ENCODE assay signal across 30 mouse cellular contexts in the genomic region with DNA sequence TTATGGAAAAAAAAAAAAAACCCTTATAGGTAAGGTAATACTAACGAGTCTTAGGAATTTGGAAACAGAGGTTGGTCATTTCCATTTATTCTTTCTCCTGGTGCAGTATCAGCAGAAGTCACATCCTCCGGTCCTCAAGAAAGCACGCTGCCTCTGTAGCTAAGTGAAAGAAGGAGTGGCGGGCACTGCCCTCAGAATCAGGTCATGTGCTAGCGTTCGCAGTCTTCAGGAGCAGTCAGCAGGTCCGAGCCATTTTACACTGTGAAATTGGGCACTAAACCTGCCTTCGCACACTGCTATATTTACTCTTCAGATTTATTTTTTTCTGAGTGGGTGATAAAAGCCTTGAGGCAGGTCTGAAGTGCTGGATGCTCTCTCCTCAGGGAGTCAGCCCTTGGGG. TPM values are rescaled to one million over a fixed set of nuclear protein-coding genes. Genes with fewer than 3 reads are reported as not detected.
A peak's percentile ranks its signal among the peaks of the same experiment; 100 is the strongest.
DNase-seq lines count a peak whose midpoint lies in the region; ATAC-seq lines count a peak whose summit lies in the region.
"Had no signal": no experiment of that assay in that cellular context is flagged by ENCODE, and none has a peak within 500 bp of the region (broad histone marks: within the 10 kb centered on the region; RNA-seq: fewer than 3 reads in every experiment).

No protein-coding gene starts in this region.

- H3K9me3 ChIP-seq in liver, embryonic 12.5 days (replicated peaks): no peaks in the 10 kb centered on the region
- no peaks in the 10 kb centered on the region for H3K9me3 ChIP-seq in hindbrain, embryonic 14.5 days (ENCODE audit: control insufficient read depth, low read length)
- H3K9me3 ChIP-seq: embryonic facial prominence, embryonic 13.5 days; forebrain, embryonic 10.5 days; forebrain, embryonic 15.5 days; heart, embryonic 10.5 days; heart, embryonic 15.5 days; hindbrain, embryonic 12.5 days; midbrain, embryonic 10.5 days; neural tube, embryonic 13.5 days; stomach, embryonic 15.5 days had no signal

- no peak for ATAC-seq in liver, embryonic 12.5 days
- peak; percentile 19 for ATAC-seq in granulocyte monocyte progenitor cell, adult 5-6 weeks (replicated peaks; ENCODE audit: poor library complexity, severe bottlenecking)
- peak; percentile 24; the same call in 1 of the 2 replicates for ATAC-seq in megakaryocyte progenitor cell, adult 5-6 weeks (replicated peaks; ENCODE audit: poor library complexity)
- ATAC-seq in hindbrain, embryonic 14.5 days (ENCODE audit: low FRiP score): no peak
- ATAC-seq: activated CD4-positive, CD25-positive, alpha-beta regulatory T cell, adult 4 months; forebrain, embryonic 15.5 days; intestine, embryonic 16.5 days had no signal

- H3K4me3 ChIP-seq in liver, embryonic 12.5 days: no peak overlapping the region
- no peak overlapping the region for H3K4me3 ChIP-seq in hindbrain, embryonic 14.5 days (replicated peaks; ENCODE audit: low read length)
- H3K4me3 ChIP-seq: embryonic facial prominence, embryonic 13.5 days; forebrain, embryonic 10.5 days; forebrain, embryonic 15.5 days; heart, embryonic 10.5 days; heart, embryonic 15.5 days; hindbrain, embryonic 12.5 days; midbrain, embryonic 10.5 days; neural tube, embryonic 13.5 days; stomach, embryonic 15.5 days had no signal

- H3K9ac ChIP-seq in liver, embryonic 12.5 days: no peak overlapping the region
- H3K9ac ChIP-seq in hindbrain, embryonic 14.5 days: no peak overlapping the region
- H3K9ac ChIP-seq: embryonic facial prominence, embryonic 13.5 days; forebrain, embryonic 15.5 days; heart, embryonic 15.5 days; hindbrain, embryonic 12.5 days; neural tube, embryonic 13.5 days; stomach, embryonic 15.5 days had no signal

- WGBS in liver, embryonic 12.5 days (ENCODE audit: insufficient replicate concordance): 59% methylated on average over 8 of the region's 8 CpGs
- WGBS in hindbrain, embryonic 14.5 days: 91% methylated on average over 8 of the region's 8 CpGs

- H3K4me2 ChIP-seq in liver, embryonic 12.5 days: 0 out of 2 replicates have a peak overlapping the region, but pooled peaks have one; percentile 20
- H3K4me2 ChIP-seq in hindbrain, embryonic 14.5 days (replicated peaks): no peak overlapping the region
- H3K4me2 ChIP-seq: embryonic facial prominence, embryonic 13.5 days; forebrain, embryonic 15.5 days; heart, embryonic 15.5 days; hindbrain, embryonic 12.5 days; neural tube, embryonic 13.5 days; stomach, embryonic 15.5 days had no signal

- no peak overlapping the region for H3K27ac ChIP-seq in liver, embryonic 12.5 days
- no peak overlapping the region for H3K27ac ChIP-seq in hindbrain, embryonic 14.5 days
- H3K27ac ChIP-seq: embryonic facial prominence, embryonic 13.5 days; forebrain, embryonic 10.5 days; forebrain, embryonic 15.5 days; heart, embryonic 10.5 days; heart, embryonic 15.5 days; hindbrain, embryonic 12.5 days; midbrain, embryonic 10.5 days; neural tube, embryonic 13.5 days; stomach, embryonic 15.5 days had no signal

- DNase-seq in liver: no peak
- peak; percentile 16 for DNase-seq in brain, adult 2 months (ENCODE audit: low read depth, low spot score)
- no peak for DNase-seq in urinary bladder, adult 2 months (ENCODE audit: low spot score)
- DNase-seq in hindbrain, embryonic 14.5 days (ENCODE audit: low spot score): no peak
- DNase-seq: adrenal gland, adult 2 months; adrenal gland, postnatal 36 days; cerebellum, adult 8-10 months; cerebellum, postnatal 36 days; kidney, adult 8-10 months; kidney, postnatal 14 days; layer of hippocampus, adult 9-11 months; lung, postnatal 36 days; right cerebral cortex, postnatal 14 days; thymus, adult 2 months; thymus, postnatal 36 days had no signal

- H3K27me3 ChIP-seq in liver, embryonic 12.5 days (replicated peaks): no peaks in the 10 kb centered on the region
- no peaks in the 10 kb centered on the region for H3K27me3 ChIP-seq in hindbrain, embryonic 14.5 days (ENCODE audit: control insufficient read depth, insufficient read depth, low read length)
- H3K27me3 ChIP-seq: CH12.LX; embryonic facial prominence, embryonic 13.5 days; forebrain, embryonic 15.5 days; heart, embryonic 15.5 days; hindbrain, embryonic 12.5 days; neural tube, embryonic 13.5 days; stomach, embryonic 15.5 days had no signal

- no peaks in the 10 kb centered on the region for H3K36me3 ChIP-seq in liver, embryonic 12.5 days
- H3K36me3 ChIP-seq in hindbrain, embryonic 14.5 days (replicated peaks; ENCODE audit: control insufficient read depth, insufficient read depth): peaks cover 6% of the 10 kb centered on the region
- H3K36me3 ChIP-seq: embryonic facial prominence, embryonic 13.5 days; forebrain, embryonic 15.5 days; heart, embryonic 10.5 days; heart, embryonic 15.5 days; stomach, embryonic 15.5 days had no signal

- H3K4me1 ChIP-seq in liver, embryonic 12.5 days: no peaks in the 10 kb centered on the region
- H3K4me1 ChIP-seq in hindbrain, embryonic 14.5 days (replicated peaks; ENCODE audit: control insufficient read depth, insufficient read depth, low read length): no peaks in the 10 kb centered on the region
- H3K4me1 ChIP-seq: embryonic facial prominence, embryonic 13.5 days; forebrain, embryonic 10.5 days; forebrain, embryonic 15.5 days; heart, embryonic 10.5 days; heart, embryonic 15.5 days; hindbrain, embryonic 12.5 days; midbrain, embryonic 10.5 days; neural tube, embryonic 13.5 days; stomach, embryonic 15.5 days had no signal

RNA-seq across cellular contexts. Expression of a gene that starts 20.9 kb away (rescaled TPM):
- polyA plus RNA-seq in liver, embryonic 12.5 days (2016; fragmentation: Nextera tagmentation; extraction: Ambion mirVana): 26.0 and 26.2 TPM in 2 replicates
- 45.8 and 70.9 TPM in 2 replicates for total RNA-seq in granulocyte monocyte progenitor cell, adult 5-6 weeks (2014; fragmentation: Nextera tagmentation)
- 67.8 and 69.3 TPM in 2 replicates for total RNA-seq in granulocyte monocyte progenitor cell, adult 5-6 weeks (2017)
- total RNA-seq in megakaryocyte progenitor cell, adult 5-6 weeks (2015): 63.9 and 78.2 TPM in 2 replicates
- 65.1 and 81.3 TPM in 2 replicates for total RNA-seq in megakaryocyte progenitor cell, adult 5-6 weeks (2017)
- polyA plus RNA-seq in urinary bladder, adult 2 months (2012; rRNA removed): 22.6 and 23.9 TPM in 2 replicates
- polyA plus RNA-seq in hindbrain, embryonic 14.5 days (2014; fragmentation: Nextera tagmentation; extraction: Ambion mirVana): 20.3 and 21.8 TPM in 2 replicates

RNA-seq across cellular contexts. Expression of a gene that starts 21.6 kb away (rescaled TPM):
- 548 and 558 TPM in 2 replicates for polyA plus RNA-seq in liver, embryonic 12.5 days (2016; fragmentation: Nextera tagmentation; extraction: Ambion mirVana)
- 504 and 603 TPM in 2 replicates for total RNA-seq in granulocyte monocyte progenitor cell, adult 5-6 weeks (2014; fragmentation: Nextera tagmentation)
- 303 and 340 TPM in 2 replicates for total RNA-seq in granulocyte monocyte progenitor cell, adult 5-6 weeks (2017)
- total RNA-seq in megakaryocyte progenitor cell, adult 5-6 weeks (2015): 461 and 468 TPM in 2 replicates
- 318 and 331 TPM in 2 replicates for total RNA-seq in megakaryocyte progenitor cell, adult 5-6 weeks (2017)
- polyA plus RNA-seq in urinary bladder, adult 2 months (2012; rRNA removed): 309 and 351 TPM in 2 replicates
- polyA plus RNA-seq in hindbrain, embryonic 14.5 days (2014; fragmentation: Nextera tagmentation; extraction: Ambion mirVana): 757 and 881 TPM in 2 replicates

RNA-seq across cellular contexts. Expression of a gene that starts 39.9 kb away (rescaled TPM):
- 0.92 and 1.1 TPM in 2 replicates for polyA plus RNA-seq in liver, embryonic 12.5 days (2016; fragmentation: Nextera tagmentation; extraction: Ambion mirVana)
- total RNA-seq in granulocyte monocyte progenitor cell, adult 5-6 weeks (2014; fragmentation: Nextera tagmentation): not detected in 2 replicates
- total RNA-seq in granulocyte monocyte progenitor cell, adult 5-6 weeks (2017): not detected in 2 replicates
- total RNA-seq in megakaryocyte progenitor cell, adult 5-6 weeks (2015): 0.17 TPM in 1 of 2 replicates, not detected in the other
- total RNA-seq in megakaryocyte progenitor cell, adult 5-6 weeks (2017): 0.88 TPM in 1 of 2 replicates, not detected in the other
- 26.8 and 26.9 TPM in 2 replicates for polyA plus RNA-seq in urinary bladder, adult 2 months (2012; rRNA removed)
- 33.9 and 34.0 TPM in 2 replicates for polyA plus RNA-seq in hindbrain, embryonic 14.5 days (2014; fragmentation: Nextera tagmentation; extraction: Ambion mirVana)
- polyA plus RNA-seq: activated CD4-positive, CD25-positive, alpha-beta regulatory T cell, adult 4 months had no signal

Comparison
In these comparisons a context has a peak if more than half of its experiments do, and no peak if none do; other contexts are left out.
1. ATAC-seq: peak in granulocyte monocyte progenitor cell, adult 5-6 weeks (single experiment) and megakaryocyte progenitor cell, adult 5-6 weeks (single experiment); none in liver, embryonic 12.5 days (single experiment) and hindbrain, embryonic 14.5 days (single experiment).
2. RNA of a gene that starts 39.9 kb away (polyA plus RNA-seq): 33.9 to 34.0 TPM in hindbrain, embryonic 14.5 days and 26.8 to 26.9 TPM in urinary bladder, adult 2 months; 0.92 to 1.1 TPM in liver, embryonic 12.5 days; every median in the first group is over 10 times any median in the second.